Mouse (Mus musculus): Measurements from ENCODE around the gene Il10. TPM values are rescaled to one million over a fixed set of nuclear protein-coding genes. Genes with fewer than 3 reads are reported as not detected.
A peak's percentile ranks its signal among the peaks of the same experiment; 100 is the strongest.

Il10 gene
- polyA plus RNA-seq, 1 experiment from 2014 or later = not detected

GRCm38 (mm10) chr1:131053656-131054055 lies 34.0 kb downstream of the Il10 start:
- Histone ChIP-seq H3K4me2 (replicated peaks) (no peak overlapping the region), H3K27me3 (no peaks in the 10 kb centered on the region), H3K36me3 (peaks cover 54% of the 10 kb centered on the region), H3K9ac (replicated peaks) (0 out of 2 replicates have a peak overlapping the region, but pooled peaks have one; percentile 5), H3K4me1 (peaks cover 26% of the 10 kb centered on the region), H3K27ac (replicated peaks) (no peak overlapping the region), H3K9me3 (no peaks in the 10 kb centered on the region), H3K4me3 (no peak overlapping the region)
- 63% methylated on average over 4 of the region's 4 CpGs for WGBS
- peak; percentile 7; the same call in 1 of the 2 replicates for ATAC-seq (ENCODE audit: low FRiP score, low read depth)

- 97% methylated on average over 4 of the region's 4 CpGs for WGBS
- Histone ChIP-seq H3K9ac (replicated peaks) (0 out of 2 replicates have a peak overlapping the region, but pooled peaks have one; percentile 5), H3K9me3 (no peaks in the 10 kb centered on the region), H3K27me3 (no peaks in the 10 kb centered on the region), H3K4me3 (no peak overlapping the region), H3K4me2 (replicated peaks) (no peak overlapping the region), H3K4me1 (peaks cover 32% of the 10 kb centered on the region), H3K36me3 (peaks cover 54% of the 10 kb centered on the region), H3K27ac (replicated peaks) (no peak overlapping the region)
- no peak for ATAC-seq (ENCODE audit: low FRiP score, low read depth)
Measured at GRCm38 (mm10) chr1:131054251-131054650, 34.6 kb downstream of the Il10 start.

GRCm38 (mm10) chr1:131058431-131058830 lies 38.8 kb downstream of the Il10 start:
- no peaks in the 10 kb centered on the region for H3K27me3 ChIP-seq
- no peak for ATAC-seq (ENCODE audit: low FRiP score, low read depth)
- H3K9me3 ChIP-seq = no peaks in the 10 kb centered on the region
- no peak overlapping the region for H3K27ac ChIP-seq (replicated peaks)
- WGBS = 76% methylated on average over 7 of the region's 7 CpGs
- H3K4me2 ChIP-seq (replicated peaks) = no peak overlapping the region
- no peak overlapping the region for H3K9ac ChIP-seq (replicated peaks)
- H3K4me3 ChIP-seq = no peak overlapping the region
- peaks cover 43% of the 10 kb centered on the region for H3K36me3 ChIP-seq
- H3K4me1 ChIP-seq = peaks cover 49% of the 10 kb centered on the region

- peaks cover 37% of the 10 kb centered on the region for H3K36me3 ChIP-seq
- peaks cover 50% of the 10 kb centered on the region for H3K4me1 ChIP-seq
- H3K4me2 ChIP-seq (replicated peaks) = no peak overlapping the region
- 58% methylated on average over 1 of the region's 1 CpGs for WGBS
- no peak overlapping the region for H3K4me3 ChIP-seq
- H3K9ac ChIP-seq (replicated peaks) = 0 out of 2 replicates have a peak overlapping the region, but pooled peaks have one; percentile 20
- H3K27ac ChIP-seq (replicated peaks) = no peak overlapping the region
- H3K27me3 ChIP-seq = no peaks in the 10 kb centered on the region
- H3K9me3 ChIP-seq = no peaks in the 10 kb centered on the region
- ATAC-seq (ENCODE audit: low FRiP score, low read depth) = no peak
Measured at GRCm38 (mm10) chr1:131059411-131059810, 39.8 kb downstream of the Il10 start.

GRCm38 (mm10) chr1:131059841-131060240 lies 40.2 kb downstream of the Il10 start:
- ATAC-seq (ENCODE audit: low FRiP score, low read depth) = peak; percentile 3; the same call in 1 of the 2 replicates
- H3K4me1 ChIP-seq = peaks cover 52% of the 10 kb centered on the region
- WGBS = 92% methylated on average over 5 of the region's 5 CpGs
- H3K27me3 ChIP-seq = no peaks in the 10 kb centered on the region
- no peak overlapping the region for H3K4me3 ChIP-seq
- H3K9me3 ChIP-seq = no peaks in the 10 kb centered on the region
- H3K36me3 ChIP-seq = peaks cover 33% of the 10 kb centered on the region
- no peak overlapping the region for H3K4me2 ChIP-seq (replicated peaks)
- no peak overlapping the region for H3K27ac ChIP-seq (replicated peaks)
- 0 out of 2 replicates have a peak overlapping the region, but pooled peaks have one; percentile 4 for H3K9ac ChIP-seq (replicated peaks)

- H3K4me3 ChIP-seq = no peak overlapping the region
- WGBS = 73% methylated on average over 13 of the region's 13 CpGs
- H3K36me3 ChIP-seq = peaks cover 25% of the 10 kb centered on the region
- H3K9ac ChIP-seq (replicated peaks) = 0 out of 2 replicates have a peak overlapping the region, but pooled peaks have one; percentile 4
- ATAC-seq (ENCODE audit: low FRiP score, low read depth) = peak; percentile 23
- H3K9me3 ChIP-seq = no peaks in the 10 kb centered on the region
- H3K27me3 ChIP-seq = no peaks in the 10 kb centered on the region
- H3K4me2 ChIP-seq (replicated peaks) = no peak overlapping the region
- no peak overlapping the region; the same call in 1 of the 2 replicates for H3K27ac ChIP-seq (replicated peaks)
- H3K4me1 ChIP-seq = peaks cover 52% of the 10 kb centered on the region
Measured at GRCm38 (mm10) chr1:131060290-131061253, 40.9 kb downstream of the Il10 start.

- H3K27ac ChIP-seq (replicated peaks) = no peak overlapping the region
- H3K9me3 ChIP-seq = no peaks in the 10 kb centered on the region
- ATAC-seq (ENCODE audit: low FRiP score, low read depth) = no peak
- H3K4me2 ChIP-seq (replicated peaks) = no peak overlapping the region
- H3K4me3 ChIP-seq = no peak overlapping the region
- peaks cover 15% of the 10 kb centered on the region for H3K36me3 ChIP-seq
- H3K27me3 ChIP-seq = no peaks in the 10 kb centered on the region
- H3K4me1 ChIP-seq = peaks cover 54% of the 10 kb centered on the region
- 74% methylated on average over 7 of the region's 7 CpGs for WGBS
- no peak overlapping the region for H3K9ac ChIP-seq (replicated peaks)
Measured at GRCm38 (mm10) chr1:131061740-131062254, 42.2 kb downstream of the Il10 start.

- Histone ChIP-seq H3K9me3 (no peaks in the 10 kb centered on the region), H3K27ac (replicated peaks) (0 out of 2 replicates have a peak overlapping the region, but pooled peaks have one; percentile 20), H3K4me3 (no peak overlapping the region), H3K36me3 (peaks cover 11% of the 10 kb centered on the region), H3K9ac (replicated peaks) (no peak overlapping the region), H3K4me2 (replicated peaks) (no peak overlapping the region), H3K27me3 (no peaks in the 10 kb centered on the region), H3K4me1 (peaks cover 54% of the 10 kb centered on the region)
- no peak for ATAC-seq (ENCODE audit: low FRiP score, low read depth)
- WGBS = 88% methylated on average over 6 of the region's 6 CpGs
Measured at GRCm38 (mm10) chr1:131062821-131063220, 43.2 kb downstream of the Il10 start.

GRCm38 (mm10) chr1:131064202-131064601 lies 44.6 kb downstream of the Il10 start:
- peaks cover 45% of the 10 kb centered on the region for H3K4me1 ChIP-seq
- H3K4me2 ChIP-seq (replicated peaks) = no peak overlapping the region
- no peak for ATAC-seq (ENCODE audit: low FRiP score, low read depth)
- no peaks in the 10 kb centered on the region for H3K27me3 ChIP-seq
- H3K9me3 ChIP-seq = no peaks in the 10 kb centered on the region
- H3K9ac ChIP-seq (replicated peaks) = no peak overlapping the region
- peak overlapping the region; percentile 15; the same call in 1 of the 2 replicates for H3K27ac ChIP-seq (replicated peaks)
- no peak overlapping the region for H3K4me3 ChIP-seq
- H3K36me3 ChIP-seq = 0 out of 2 replicates have a peak, but pooled peaks cover 8% of the 10 kb centered on the region
- 63% methylated on average over 6 of the region's 6 CpGs for WGBS

GRCm38 (mm10) chr1:131068011-131068727 lies 48.5 kb downstream of the Il10 start:
- WGBS = 93% methylated on average over 10 of the region's 10 CpGs
- Histone ChIP-seq H3K9me3 (no peaks in the 10 kb centered on the region), H3K27me3 (no peaks in the 10 kb centered on the region), H3K9ac (replicated peaks) (no peak overlapping the region), H3K4me2 (replicated peaks) (no peak overlapping the region), H3K36me3 (0 out of 2 replicates have a peak, but pooled peaks cover 8% of the 10 kb centered on the region), H3K4me3 (no peak overlapping the region), H3K4me1 (peaks cover 17% of the 10 kb centered on the region), H3K27ac (replicated peaks) (no peak overlapping the region)
- ATAC-seq (ENCODE audit: low FRiP score, low read depth) = no peak

- H3K4me3 ChIP-seq = no peak overlapping the region
- no peaks in the 10 kb centered on the region for H3K27me3 ChIP-seq
- no peak overlapping the region for H3K4me2 ChIP-seq (replicated peaks)
- peaks cover 21% of the 10 kb centered on the region for H3K4me1 ChIP-seq
- WGBS = 90% methylated on average over 7 of the region's 7 CpGs
- H3K9ac ChIP-seq (replicated peaks) = no peak overlapping the region
- no peaks in the 10 kb centered on the region for H3K9me3 ChIP-seq
- H3K36me3 ChIP-seq = 0 out of 2 replicates have a peak, but pooled peaks cover 8% of the 10 kb centered on the region
- ATAC-seq (ENCODE audit: low FRiP score, low read depth) = no peak
- H3K27ac ChIP-seq (replicated peaks) = no peak overlapping the region
Measured at GRCm38 (mm10) chr1:131069010-131069409, 49.4 kb downstream of the Il10 start.
